Mouse (Mus musculus) natural killer cell, adult 2 months (primary cell): ENCODE measurements around the gene Tpp1.
"Not testable (repeated sequence)": the region's sequence is repeated elsewhere in the genome, so short reads cannot be mapped to it uniquely, and the experiment has no call there.

ENCODE experiments used
- DNase-seq, 2 experiments: peaks; one replicate each; pipeline ENCODE4 v3.0.0; 2022; ENCODE audit warnings: low spot score in 2 of 2

Gene Tpp1

DNA sequence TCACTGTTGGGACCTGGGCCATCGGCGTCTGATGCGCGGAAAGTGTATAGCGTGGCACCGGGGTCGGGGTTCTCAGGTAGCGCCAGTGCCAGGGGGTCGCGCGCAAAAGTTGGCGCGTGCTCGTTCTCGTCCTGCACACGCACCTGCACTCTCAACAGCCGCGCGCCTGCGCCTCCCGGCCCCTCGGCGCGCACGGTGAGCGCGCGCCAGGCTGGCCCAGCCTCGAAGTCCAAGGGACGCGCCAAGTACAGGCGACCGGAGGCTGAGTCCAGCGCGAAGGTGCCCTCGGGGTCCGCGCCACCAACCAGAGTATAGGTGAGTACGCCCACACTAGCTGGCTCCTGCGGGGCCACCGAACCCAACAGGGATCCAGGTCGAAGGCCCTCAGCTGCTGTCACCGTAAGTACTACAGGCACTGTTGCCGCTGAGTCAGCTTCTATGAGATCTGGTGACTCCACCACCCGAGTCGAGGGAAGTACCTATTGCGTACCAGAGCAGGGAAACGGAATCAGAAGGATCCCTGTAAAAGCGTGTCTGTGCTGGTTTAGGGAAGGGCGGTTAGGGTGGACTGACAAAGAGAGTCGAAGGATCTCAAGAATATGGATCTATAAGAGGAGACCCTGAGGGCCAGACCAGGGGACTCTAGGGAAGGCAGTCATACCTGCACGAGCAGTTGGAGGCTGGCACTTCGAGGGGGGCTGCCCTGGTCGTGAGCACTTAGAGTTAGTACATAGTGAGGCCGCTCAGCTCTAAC lies 10.7 kb upstream of the Tpp1 start:
- DNase-seq: no peak

DNA sequence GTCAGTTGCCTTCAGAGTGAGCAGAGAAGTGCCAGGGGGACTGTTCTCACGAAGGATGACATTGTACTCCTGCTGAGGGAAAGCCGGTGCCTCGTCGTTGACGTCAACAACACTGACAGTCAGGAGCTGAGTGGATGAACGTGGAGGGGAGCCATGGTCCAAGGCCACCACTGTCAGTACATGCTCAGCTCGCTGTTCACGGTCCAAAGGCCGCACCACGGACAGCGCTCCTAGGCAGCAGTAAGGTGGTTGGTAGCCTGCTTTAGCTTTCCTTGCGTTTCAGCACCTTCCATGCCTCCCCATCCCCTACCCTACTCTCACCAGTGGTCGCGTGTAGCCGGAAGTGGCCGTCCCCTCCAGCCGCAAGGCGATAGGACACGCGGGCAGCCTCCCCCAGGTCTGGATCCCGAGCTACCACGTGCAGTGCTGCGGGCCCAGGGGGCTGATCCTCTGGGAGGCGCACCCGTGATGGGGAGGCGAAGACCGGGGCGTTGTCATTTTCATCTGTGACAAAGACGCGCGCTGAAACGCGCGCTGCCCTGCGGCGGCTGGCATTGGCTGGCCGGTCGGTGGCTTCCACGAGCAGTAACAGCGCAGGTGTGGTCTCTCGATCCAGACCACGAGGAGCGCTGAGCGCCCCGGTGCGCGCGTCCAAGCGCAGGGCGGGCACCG lies 9.9 kb upstream of the Tpp1 start:
- no peak for DNase-seq

DNA sequence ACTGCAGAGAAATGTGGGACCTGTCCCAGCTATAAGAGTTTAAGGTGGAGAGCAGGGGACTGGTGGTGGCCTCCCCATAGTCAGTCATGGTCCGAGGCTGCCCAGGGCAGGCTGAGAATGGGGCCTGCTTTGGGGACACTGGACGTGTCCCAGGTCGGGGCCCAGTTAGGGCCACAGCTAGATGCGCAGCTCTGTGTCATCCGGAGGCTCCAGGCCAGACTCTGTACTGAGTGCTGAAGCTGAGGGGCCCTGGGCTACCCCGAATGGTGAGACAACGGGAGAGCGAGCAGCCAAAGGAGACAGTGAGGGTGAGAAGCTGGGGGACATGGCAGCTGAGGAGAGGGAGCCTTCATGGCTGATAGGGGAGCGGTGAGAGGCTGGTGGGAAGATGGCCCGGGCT lies 1.2 kb upstream of the Tpp1 start:
- DNase-seq: no peak

DNA sequence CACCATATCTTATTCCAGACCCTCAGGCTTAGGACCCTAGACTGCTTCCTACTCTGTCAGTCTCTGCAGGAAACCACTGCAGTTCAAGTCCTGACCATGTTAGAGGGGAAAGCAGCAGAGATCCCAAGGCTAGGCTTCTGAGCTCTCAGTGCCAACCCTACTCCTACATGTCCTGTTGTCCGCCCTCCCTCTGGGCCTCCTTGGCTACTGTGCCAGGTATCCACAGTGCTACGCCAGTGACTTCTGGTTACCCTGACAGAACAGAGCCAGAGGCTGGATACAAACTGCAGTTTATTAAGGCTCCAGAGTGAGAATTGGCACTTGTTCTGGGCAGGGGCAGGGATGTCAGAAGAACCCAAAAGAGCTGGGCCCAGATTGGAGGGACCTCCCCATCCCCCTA lies 681 bp upstream of the Tpp1 start:
- no peak for DNase-seq

DNA sequence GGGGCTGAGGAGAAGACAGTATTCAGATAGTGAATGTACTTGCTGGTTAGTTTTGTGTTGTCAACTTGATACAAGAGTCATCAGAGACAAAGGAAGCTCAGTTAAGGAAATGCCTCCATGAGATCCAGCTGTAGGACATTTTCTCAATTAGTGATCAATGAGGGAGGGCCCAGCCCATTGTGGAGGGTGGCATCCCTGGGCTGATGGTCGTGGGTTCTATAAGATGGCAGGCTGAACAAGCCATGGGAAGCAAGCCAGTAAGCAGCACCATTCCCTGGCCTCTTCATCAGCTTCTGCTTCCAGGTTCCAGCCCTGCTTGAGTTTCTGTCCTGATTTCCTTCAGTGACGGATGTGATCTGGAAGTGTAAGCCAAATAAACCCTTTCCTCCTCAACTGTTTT lies 4.3 kb downstream of the Tpp1 start:
- no peak for DNase-seq

DNA sequence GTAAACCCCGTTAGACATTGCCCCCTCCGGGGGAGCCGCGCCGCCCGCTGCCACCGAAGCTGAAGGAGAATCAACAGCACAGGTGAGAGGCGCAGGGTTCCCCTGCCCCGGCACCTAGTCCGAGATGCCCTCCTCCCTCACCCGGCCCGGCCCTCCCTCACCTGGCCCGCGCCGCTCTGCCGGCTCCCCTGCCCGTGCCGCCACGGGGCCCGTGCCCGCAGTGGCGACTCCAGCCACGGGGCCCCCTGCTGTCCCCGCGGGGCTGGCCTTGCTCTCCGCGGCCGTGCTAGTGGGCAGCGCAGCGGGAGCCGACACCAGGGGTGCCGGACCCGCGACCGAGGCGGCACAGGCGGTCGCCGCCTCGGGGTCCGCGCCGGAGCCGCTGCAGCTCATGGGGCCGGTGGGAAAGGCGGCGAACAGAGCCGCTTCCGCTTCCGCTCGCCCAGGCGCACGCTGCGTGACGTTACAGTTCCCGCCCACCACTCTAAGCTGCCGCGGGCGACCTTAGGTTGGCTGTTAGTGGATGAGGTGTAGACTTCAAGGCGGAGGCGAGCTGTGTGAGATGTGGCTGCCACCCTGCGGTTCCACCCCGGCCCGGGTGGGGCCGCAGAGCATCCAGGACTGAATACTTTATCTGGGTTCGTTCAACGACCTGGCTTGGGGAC lies 8.0 kb downstream of the Tpp1 start, which contains the start of gene Taf10:
Gene Taf10 (minus strand): TSS at position 436 of the 665 bp plus-strand sequence.
- DNase-seq: peak; percentile 90 to 91

DNA sequence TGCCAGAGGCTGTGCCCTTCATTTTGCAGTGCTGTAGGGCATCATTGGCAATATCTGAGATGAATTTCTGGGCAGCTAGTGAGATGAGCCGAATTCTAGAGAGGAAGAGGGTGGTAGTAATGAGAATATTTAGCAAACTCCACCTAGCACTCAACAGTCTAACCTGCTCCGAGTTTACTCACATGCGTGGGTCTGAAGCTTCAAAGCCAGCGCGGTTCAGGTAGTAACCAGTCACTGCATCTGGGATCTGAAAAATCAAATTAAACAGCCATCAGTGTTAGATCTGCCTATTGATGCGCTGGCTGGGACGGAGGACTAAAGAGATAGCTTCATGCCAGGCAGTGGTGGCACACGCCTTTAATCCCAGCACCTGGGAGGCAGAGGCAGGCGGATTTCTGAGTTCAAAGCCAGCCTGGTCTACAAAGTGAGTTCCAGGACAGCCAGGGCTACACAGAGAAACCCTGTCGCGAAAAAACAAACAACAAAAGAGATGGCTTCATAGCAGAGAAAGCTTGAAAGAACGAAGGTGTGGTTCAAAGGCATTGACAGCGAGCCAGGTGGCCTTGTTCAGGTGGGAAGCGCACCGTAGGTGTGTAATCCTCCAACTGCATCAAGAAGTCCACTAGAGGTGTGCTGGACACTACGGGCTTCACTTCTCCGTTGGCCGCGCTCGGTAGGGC lies 8.6 kb downstream of the Tpp1 start:
- DNase-seq: not testable (repeated sequence)

DNA sequence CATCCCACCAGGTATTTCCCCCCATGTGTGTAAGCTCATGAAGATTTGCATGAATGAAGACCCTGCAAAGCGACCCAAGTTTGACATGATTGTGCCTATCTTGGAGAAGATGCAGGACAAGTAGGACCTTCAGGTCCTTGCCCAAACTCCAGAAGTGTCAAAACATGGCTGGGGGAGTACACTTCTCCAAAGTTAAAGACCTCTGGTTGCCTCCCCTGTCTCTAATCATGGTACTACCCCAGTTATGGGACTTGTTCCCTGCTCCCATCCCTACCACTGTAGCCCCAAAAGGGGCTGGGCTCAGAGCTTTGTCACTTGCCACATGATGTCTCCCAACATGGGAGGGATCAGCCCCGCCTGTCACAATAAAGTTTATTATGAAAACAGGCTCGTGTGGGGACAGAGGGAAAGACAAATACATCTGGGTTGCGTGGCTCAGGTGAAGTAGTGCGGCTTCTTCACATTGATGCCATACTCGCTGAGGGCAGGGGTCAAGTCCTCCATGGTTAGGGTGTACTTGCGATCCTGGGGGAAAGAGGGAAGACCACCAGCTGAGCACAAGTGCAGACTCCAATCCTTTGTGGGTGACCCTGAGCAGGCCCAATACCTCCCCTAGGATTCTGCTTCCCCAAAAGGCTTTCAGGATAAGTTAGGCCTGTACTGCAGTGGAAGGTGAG lies 9.4 kb downstream of the Tpp1 start:
- DNase-seq: not testable (repeated sequence)

DNA sequence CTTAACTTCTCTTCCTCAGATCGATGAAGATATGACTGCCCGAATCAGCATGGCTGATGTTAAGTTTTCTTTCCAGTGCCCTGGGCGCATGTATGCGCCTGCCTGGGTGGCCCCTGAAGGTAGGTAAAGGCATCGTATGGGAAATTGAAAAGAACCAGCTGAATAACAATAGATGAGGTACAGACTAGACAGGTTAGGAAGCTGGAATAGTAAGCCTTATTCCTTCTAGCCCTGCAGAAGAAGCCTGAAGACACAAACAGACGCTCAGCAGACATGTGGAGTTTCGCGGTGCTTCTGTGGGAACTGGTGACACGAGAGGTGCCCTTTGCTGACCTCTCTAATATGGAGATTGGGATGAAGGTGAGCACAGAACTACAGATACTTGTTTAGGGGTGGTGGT lies 10.1 kb downstream of the Tpp1 start:
- DNase-seq: no peak

DNA sequence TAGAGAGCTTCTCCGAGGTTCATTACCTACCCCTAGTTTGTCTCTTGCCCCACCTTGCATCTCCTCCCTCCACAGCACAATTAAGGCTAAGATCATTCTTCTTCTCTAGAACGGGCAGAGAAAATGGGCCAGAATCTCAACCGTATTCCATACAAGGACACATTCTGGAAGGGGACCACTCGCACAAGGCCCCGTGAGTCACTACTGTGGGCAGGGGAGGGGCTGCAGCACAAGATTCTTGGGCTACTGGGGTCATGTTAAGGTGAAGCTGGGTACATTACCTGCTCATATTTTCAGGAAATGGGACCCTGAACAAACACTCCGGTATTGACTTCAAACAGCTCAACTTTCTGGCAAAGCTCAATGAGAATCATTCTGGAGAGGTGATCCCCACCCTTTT lies 11.2 kb downstream of the Tpp1 start:
- no peak for DNase-seq

DNA sequence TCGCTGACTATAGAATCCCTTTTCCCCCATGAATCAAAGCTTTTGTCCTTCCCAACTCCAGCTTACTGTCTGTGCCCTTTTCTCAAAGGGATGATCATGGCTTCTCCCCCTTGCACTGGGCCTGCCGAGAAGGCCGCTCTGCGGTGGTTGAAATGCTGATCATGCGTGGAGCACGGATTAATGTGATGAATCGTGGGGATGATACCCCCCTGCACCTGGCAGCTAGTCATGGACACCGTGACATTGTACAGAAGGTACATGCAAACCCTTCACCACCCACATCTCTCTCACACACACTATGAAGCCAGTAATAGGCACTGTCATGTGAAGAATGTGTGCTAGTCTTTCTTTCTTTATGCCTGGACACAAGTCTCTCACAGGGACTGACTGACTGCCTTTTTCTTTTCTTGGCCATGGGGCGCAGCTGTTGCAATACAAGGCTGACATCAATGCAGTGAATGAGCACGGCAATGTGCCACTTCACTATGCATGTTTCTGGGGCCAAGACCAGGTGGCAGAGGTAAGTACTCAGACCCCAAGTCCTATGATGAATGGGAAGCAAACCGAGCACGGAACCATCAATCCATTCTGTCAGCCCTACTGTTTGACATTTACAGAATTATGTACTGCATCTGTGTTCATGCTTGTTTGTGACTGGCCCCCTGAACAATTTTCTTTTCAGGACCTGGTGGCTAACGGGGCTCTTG lies 11.8 kb downstream of the Tpp1 start:
- DNase-seq: no peak

DNA sequence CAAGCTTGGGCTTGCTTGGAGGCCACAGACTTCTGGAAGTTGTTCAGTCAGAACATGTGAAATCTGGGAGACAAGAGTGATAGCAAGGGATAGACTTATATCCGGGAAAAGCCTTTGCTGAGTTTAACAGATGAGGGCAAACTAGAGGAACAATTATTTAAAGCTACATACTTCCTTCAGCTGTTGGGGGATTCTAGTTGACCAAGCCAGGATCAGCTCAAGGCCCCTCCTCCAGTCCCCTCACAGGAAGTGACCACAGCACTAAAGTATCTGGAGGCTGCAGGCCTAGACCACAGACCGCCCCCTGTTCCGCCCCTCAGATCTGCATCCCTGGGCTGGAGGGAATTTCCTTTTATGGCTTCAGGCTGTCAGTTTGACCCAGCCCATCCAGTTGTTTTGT lies 13.1 kb downstream of the Tpp1 start:
- DNase-seq: peak; percentile 50 to 71

DNA sequence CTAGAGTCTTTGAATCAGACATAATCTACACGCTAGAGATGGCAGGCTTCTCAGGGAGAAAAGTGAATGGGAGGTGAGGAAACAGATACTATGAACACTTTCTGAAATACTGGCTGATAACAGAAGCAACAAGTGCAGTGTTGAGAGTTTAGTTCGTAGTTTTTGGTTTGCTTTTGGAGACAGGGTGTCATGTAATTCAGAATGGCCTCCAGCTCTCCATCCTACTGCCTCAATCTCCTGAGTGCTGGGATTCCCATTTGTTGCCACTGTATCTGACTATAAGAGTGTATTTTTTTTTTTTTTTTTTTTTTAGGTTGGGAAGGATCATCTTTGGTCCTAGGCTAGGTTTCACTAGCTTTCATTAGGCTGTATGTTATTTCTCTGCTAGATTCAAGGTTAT lies 13.7 kb downstream of the Tpp1 start:
- DNase-seq: no peak

DNA sequence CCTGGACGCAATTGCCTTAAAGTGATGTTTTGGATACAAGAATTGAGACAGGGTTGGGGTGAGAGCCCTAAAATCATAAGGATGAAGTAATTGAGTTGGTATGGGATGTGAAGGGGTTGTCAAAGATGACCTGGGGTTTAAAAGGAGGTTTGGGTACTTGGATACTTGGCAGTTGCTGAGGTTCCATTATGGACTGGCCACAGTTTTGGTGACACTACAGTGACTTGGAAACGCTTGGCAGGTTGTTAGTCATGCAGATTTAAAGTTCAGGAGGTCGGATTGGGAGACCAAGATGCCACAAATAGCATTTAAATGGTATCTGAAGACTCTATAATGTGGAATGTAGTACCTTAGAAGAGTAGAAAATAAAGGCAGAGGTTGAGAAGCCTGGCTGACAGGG lies 14.4 kb downstream of the Tpp1 start:
- DNase-seq: no peak

DNA sequence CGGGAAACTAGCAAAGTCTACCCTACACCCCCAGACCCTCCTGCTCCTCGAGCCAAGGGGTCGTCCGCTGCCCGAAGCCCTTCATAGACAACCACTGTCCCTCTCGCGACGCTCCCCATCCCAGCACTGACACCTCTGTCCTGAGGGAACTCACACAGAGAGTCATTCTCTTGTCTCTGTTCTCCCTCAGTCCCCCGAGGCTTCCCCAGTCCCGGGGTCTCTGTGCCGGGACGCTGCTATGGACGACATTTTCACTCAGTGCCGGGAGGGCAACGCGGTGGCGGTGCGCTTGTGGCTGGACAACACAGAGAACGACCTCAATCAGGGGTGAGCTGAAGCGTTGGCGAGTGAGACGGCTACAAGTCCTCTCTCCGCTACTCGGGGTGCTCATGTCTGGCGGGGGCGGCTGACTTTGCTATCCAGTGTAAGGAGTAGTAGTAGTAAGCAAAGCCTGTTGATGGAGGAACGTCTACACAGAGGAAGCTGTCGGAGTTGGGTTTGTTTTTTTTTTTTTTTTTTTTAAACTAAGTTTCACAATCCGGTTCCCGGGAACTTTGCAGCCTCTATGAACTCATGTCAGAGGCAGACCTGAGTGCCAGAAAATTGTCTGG lies 15.0 kb downstream of the Tpp1 start, which contains the start of gene Rrp8:
Gene Rrp8 (minus strand): TSS at position 475 of the 611 bp plus-strand sequence.
- DNase-seq: peak; percentile 27 to 39

DNA sequence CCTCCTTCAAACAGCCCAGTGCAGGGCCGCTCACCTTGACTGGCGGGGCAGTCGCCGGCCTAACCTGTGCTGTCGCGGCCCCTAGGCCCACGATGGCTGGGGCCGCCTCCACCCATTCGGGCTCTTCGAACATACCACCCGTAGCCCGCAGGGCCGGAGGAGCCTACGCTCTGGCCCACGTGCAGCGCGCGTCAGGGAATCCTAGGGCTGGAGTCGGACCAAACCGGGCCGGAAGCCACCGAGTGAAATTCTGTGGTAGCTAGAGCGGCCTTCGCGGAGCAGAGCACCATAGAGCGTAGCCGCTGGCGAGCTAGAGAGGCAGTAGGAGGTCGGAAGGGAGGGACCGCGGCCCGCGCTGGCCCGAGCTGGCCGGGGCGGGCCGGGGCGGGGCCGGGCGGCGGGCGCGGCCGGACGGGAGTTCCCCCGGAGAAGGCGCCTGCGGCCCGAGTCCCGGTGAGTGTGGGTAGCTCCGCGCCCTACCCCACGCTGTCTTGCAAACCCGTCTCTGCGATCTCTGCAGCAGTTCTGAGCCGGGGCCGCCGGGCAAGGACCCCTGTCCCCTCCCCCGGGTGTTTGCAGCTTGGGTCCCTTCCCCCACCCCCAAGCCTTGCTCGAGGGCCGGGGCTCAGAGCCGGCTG lies 15.7 kb downstream of the Tpp1 start, which contains the start of gene Ilk:
Gene Ilk (plus strand): TSS at position 329 of the 638 bp plus-strand sequence.
- DNase-seq: peak; percentile 90

DNA sequence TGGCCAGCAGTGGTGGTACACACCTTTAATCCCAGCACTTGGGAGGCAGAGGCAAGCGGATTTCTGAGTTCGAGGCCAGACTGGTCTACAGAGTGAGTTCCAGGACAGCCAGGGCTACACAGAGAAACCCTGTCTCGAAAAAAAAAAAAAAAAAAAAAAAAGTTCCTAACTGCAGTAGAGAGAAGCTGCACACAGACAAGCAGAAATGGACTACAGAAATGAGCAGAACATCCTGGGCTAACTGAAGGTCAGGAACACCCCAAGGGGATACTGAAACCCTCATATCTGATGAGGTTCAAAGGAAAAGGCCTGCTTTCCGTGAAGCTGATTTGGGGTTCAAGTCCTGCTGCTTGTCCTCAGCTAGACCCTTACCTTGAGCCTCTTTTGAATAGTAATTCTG lies 16.6 kb downstream of the Tpp1 start:
- not testable (repeated sequence) for DNase-seq

DNA sequence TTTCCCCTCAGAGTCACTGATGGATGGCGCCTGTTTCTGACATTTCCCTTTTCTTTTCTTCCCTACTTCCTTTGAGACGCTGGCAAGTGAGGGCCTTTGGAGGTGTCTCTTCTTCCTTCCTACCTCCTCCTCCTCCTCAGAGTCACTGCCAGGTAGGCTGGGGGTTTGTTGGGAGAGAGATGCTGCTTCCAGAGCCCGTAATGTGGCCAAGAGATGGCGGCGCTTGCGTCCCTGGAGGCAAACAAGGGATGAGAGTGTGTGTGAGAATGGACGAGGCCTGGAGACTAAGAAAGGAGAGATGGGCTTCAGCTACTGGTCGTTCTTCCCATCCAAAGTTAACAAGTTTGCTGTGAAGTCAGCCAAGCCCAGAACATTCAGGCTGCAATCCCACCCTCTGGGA lies 17.2 kb downstream of the Tpp1 start:
- no peak for DNase-seq

DNA sequence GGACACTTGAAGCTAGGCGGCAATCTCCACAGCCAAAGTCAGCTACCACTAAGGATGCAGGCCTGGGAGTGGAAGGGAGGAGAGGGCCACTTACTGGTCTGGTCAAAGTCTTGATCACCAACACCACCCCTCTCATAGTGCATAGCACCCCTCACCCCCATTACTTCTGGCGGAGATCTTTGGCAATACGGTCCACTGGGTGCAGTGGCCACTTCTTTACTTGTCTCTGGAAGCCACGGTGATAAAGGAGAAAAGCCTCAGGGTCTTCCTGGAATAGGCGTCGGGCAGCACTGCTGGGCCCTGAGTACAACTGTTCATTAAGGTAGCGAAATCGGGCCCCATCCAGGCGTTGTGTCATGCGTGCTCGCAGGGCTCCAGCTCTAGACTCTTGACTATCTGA lies 18.2 kb downstream of the Tpp1 start:
- no peak for DNase-seq
